Mouse (Mus musculus): ENCODE data around the gene Olfr429.
"Not testable (repeated sequence)": the region's sequence is repeated elsewhere in the genome, so short reads cannot be mapped to it uniquely, and the experiment has no call there.

Olfr429 gene

GRCm38 (mm10) chr1:174084031-174084430 is at the start of gene Olfr429:
Olfr429 (plus strand) TSS chr1:174084331.
- no peak for DNase-seq (ENCODE audit: low spot score in 2 of 2)

GRCm38 (mm10) chr1:174035841-174036240 is 48.3 kb upstream of the Olfr429 start:
- no peak for DNase-seq (ENCODE audit: low spot score in 2 of 2)

- DNase-seq (ENCODE audit: low spot score in 2 of 2), result no peak
Measured at GRCm38 (mm10) chr1:174038480-174038879, 45.7 kb upstream of the Olfr429 start.

- peak; percentile 35 to 68 for DNase-seq (ENCODE audit: low spot score in 2 of 2)
Measured at GRCm38 (mm10) chr1:174040523-174041177, 43.5 kb upstream of the Olfr429 start, which contains the start of gene Olfr433. Olfr433 (plus strand) TSS chr1:174040705.

GRCm38 (mm10) chr1:174042091-174042884 is 41.8 kb upstream of the Olfr429 start:
- not testable (repeated sequence) for DNase-seq (ENCODE audit: low spot score in 2 of 2)

GRCm38 (mm10) chr1:174044431-174044830 is 39.7 kb upstream of the Olfr429 start:
- DNase-seq (ENCODE audit: low spot score in 2 of 2), result no peak

GRCm38 (mm10) chr1:174048227-174048626 is 35.9 kb upstream of the Olfr429 start:
- DNase-seq (ENCODE audit: low spot score in 2 of 2), result not testable (repeated sequence)

- DNase-seq (ENCODE audit: low spot score in 2 of 2), result no peak
Measured at GRCm38 (mm10) chr1:174048893-174049292, 35.2 kb upstream of the Olfr429 start, which contains the start of gene Olfr432. Olfr432 (plus strand) TSS chr1:174049205.

GRCm38 (mm10) chr1:174049357-174049756 is 34.8 kb upstream of the Olfr429 start:
- DNase-seq (ENCODE audit: low spot score in 2 of 2), result not testable (repeated sequence)

GRCm38 (mm10) chr1:174050532-174050931 is 33.6 kb upstream of the Olfr429 start:
- DNase-seq (ENCODE audit: low spot score in 2 of 2), result no peak

- DNase-seq (ENCODE audit: low spot score in 2 of 2), result no peak
Measured at GRCm38 (mm10) chr1:174051515-174051914, 32.6 kb upstream of the Olfr429 start.

GRCm38 (mm10) chr1:174051931-174052536 is 32.1 kb upstream of the Olfr429 start:
- DNase-seq (ENCODE audit: low spot score in 2 of 2), result no peak

GRCm38 (mm10) chr1:174052981-174053380 is 31.1 kb upstream of the Olfr429 start:
- no peak for DNase-seq (ENCODE audit: low spot score in 2 of 2)

GRCm38 (mm10) chr1:174055248-174055647 is 28.9 kb upstream of the Olfr429 start:
- no peak for DNase-seq (ENCODE audit: low spot score in 2 of 2)

- DNase-seq (ENCODE audit: low spot score in 2 of 2), result no peak
Measured at GRCm38 (mm10) chr1:174066305-174066704, 17.8 kb upstream of the Olfr429 start, which contains the start of gene Olfr430. Olfr430 (plus strand) TSS chr1:174066605.

GRCm38 (mm10) chr1:174096591-174096990 is 12.5 kb downstream of the Olfr429 start, which contains the start of gene Olfr427:
Olfr427 (plus strand) TSS chr1:174096891.
- no peak for DNase-seq (ENCODE audit: low spot score in 2 of 2)

- DNase-seq (ENCODE audit: low spot score in 2 of 2), result no peak
Measured at GRCm38 (mm10) chr1:174103735-174104134, 19.6 kb downstream of the Olfr429 start.

GRCm38 (mm10) chr1:174121062-174121461 is 36.9 kb downstream of the Olfr429 start, which contains the start of gene Olfr231:
Olfr231 (minus strand) TSS chr1:174121162.
- DNase-seq (ENCODE audit: low spot score in 2 of 2), result no peak

- DNase-seq (ENCODE audit: low spot score in 2 of 2), result no peak
Measured at GRCm38 (mm10) chr1:174131217-174131616, 47.1 kb downstream of the Olfr429 start, which contains the start of gene Olfr424. Olfr424 (plus strand) TSS chr1:174131517.

- no peak for DNase-seq (ENCODE audit: low spot score in 2 of 2)
Measured at GRCm38 (mm10) chr1:174131999-174132398, 47.9 kb downstream of the Olfr429 start.

Data from urinary bladder, postnatal 36 days (tissue).